Mouse (Mus musculus) 416B (cell line): ENCODE data around the gene Spem2.

Source experiments
- DNase-seq: peaks from one replicate; pipeline ENCODE4 v3.0.0; 2011; ENCODE audit warnings: low read depth

Gene Spem2

DNA sequence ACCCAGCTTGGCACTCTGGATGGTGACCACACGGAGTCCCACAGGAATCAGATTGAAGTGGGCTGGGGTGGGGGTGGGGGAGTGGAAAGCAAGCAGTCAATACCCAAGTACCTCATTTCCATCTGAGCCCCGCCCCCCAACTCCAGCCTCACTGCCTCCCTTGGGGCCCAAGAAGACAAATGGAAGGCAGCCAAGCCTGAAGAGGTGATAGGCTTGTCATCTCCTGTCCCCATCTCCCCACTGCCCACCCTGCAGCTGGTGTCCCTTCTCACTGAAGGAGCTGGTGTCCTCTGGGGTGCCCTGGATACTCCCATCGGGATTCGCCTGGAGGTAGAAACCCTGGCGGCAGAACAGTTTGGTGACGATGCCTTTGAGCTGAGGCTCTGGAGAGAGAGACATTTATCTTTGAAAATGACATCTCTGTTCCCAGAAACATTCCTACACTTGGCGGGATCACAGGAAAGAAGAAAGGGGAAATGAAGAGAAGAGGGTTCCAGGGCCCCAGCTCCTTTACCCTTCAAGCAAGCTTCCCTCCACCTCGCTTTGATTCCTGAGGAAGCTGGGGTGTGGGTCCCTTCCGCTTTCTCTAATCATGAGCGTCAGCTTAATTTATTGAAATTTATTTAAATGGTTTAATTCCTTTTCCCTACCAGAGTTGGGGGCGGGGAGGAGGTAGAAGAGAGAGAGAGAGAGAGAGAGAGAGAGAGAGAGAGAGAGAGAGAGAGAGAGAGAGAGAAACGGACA is 18.7 kb downstream of the Spem2 start:
- DNase-seq = no peak

DNA sequence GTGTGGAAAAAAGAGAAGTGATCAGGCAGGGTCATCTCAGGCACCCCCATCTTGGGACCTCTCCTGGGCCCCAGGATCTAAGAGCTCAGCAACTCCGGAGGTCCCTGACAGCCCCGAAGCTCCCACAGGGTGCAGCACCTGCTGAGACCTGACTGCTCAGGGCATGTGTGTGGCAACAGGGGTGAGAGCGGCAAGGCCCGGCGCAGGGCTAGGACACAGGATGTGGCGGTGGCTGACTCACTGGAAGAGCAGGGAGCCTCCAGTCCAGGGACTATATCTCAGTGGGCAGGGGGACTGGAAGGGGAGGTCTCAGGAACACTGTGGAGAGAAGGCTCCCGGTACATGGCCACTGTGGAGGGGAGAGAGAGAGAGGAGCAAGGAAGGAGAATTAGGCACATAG is 20.3 kb downstream of the Spem2 start:
- peak; percentile 49 for DNase-seq

DNA sequence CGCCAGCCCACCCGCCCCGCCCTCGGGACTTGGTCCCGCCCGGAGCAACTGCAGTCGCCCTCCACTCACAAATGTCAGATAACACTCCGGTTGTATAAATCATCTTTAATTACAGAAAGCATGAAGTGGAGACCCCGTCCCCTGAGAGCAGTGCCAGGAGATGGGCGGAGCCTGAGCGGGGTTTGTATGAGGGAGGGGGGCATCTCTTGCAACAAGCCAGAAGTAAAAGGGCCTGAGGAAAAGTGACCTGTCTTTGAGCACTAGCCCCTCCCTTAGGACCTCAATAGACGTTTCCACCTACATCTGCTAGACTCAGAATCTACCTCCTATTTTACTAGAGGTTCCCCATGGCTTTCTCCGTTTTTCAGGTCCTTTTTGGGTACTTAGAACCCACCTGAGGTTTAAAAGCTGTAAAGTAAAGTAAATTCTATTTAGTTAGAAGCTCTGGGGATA is 22.3 kb downstream of the Spem2 start:
- no peak for DNase-seq

DNA sequence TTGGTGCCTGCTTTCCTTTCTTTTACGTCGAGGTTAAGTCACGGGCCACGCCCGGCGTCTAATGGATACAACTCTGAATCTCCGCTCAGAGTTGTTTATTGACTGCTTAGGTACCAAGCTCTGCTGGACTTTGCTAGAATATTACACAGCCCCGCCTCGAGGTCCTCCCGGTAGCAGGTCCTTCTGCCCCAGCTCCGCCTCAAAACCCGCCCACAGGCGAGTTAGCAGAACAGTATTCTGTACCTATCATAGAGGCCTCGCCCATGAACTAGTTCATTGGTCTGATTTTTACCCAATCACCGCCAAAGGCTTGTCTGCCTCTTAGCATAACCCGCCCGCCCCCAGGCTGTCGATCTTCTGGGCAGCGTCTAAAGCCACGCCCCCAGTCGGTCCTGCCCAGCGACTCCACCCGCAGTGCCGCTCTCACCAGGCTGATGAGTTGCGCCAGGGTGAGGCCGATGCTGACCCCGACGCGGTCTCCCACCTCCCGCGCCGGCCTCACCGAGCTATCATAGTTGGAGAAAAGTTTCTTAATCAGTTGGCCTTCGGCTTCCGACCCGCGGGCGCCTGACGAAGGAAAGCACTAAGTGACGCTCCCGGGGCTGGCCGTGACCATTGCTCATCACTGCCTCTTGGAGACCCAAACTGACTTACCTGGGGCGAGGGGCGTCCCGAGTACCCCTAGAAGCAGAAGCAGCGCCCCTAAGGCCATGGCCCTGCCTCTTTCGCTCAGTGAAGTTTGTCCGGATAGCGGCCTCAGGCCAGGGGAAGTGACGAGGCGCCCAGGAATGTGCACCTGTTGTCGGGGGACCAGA is 22.9 kb downstream of the Spem2 start, which contains the start of gene Chrnb1:
Chrnb1 (minus strand) TSS at position 776 of the 815 bp plus-strand sequence.
- peak; percentile 99 for DNase-seq

DNA sequence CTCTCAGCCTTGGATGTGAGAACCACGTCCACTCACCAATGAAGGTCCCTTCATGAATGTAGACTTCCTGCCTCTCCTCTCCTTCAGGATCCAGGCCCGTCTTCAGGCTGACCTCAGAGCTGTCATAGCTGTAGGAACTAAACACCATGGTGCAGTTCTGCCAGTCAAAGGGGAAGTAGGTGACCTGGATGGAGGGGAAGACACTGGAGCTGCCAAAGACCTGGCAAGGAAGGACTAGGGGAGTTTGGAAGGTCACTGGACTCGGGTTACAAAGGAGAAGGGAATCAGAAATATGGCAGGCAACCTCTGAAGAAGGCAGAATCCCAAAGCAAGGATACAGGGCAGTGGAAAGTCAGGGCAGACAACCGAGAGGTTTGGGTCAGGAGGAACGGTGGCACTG is 24.8 kb downstream of the Spem2 start:
- no peak for DNase-seq

DNA sequence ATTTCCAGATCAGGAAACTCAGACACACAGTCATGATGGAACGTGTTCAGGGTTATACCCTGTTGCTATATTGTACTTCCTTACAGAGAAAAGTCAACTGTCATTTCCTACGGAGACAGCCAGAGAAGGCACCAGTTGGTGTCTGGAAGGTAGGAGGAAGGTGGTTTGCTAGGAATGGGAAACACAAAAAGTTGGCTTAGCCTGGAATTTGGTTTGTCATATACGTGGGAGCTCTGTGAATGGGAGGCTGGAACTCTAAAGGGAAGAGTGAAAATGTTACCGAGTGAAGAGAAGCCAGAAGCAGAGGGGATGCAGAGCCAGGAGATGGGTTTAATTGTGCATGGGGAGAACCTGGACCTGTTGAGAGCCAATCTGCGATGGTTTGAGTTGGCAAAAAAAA is 26.8 kb downstream of the Spem2 start:
- DNase-seq = no peak

DNA sequence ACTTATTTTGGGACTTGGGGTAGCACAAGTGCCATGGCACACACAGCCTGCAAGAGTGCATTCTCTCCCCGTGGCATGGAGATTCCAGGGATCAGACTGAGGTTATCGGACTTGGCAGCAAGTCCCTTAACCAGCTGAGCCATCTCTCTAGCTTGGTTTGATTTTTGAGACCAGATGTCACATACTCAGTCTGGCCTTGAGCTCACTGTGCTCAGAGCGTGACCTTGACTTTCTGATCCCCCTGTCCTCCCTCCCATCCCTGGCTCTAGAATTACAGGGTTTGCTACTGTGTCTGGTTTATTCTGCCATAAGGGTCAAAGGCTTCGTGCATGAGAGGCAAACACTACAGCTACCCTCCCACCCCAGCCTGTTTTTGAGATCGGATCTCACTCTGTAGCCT is 28.8 kb downstream of the Spem2 start:
- no peak for DNase-seq

DNA sequence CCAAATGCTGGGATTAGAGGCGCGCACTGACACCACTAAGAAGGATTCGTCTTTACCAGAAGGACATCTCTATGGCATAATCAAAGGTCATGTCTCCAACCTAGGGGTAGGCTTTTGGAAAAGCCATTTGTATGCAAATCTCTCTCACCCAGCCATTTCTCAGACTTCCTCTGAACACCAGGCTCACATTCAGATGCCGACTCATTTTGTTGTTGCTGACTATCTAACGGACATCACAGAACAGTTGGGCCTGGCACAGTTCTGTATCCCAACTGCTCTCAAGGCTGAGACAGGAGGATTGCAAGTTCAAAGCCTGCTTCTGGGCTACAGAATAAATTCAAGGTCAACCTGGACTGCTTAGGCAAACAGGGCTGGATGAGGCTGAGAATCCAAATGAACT is 31.0 kb downstream of the Spem2 start:
- no peak for DNase-seq

DNA sequence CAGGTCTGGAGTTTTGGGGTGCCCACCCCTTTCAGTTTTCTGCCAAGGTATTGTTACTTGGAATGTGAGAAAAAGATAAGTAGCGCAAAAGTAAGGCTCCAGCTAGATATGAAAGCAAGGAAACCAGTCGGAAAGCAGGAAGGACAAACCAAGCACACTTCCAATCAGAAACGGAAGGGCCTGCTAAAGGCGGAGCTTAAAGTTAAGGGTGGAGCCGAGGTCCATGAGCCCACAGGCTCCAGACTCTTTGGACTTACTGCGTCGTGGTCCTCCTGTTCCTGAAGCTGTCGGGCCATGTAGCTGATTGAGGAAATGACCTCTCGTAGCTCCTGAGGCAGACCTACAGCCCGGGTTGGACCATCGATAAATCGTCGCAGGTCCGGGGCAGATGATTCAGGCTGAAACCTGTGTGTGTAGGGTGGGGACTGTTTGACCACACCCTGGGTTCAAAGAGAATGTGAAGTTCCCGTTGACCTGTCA is 33.4 kb downstream of the Spem2 start:
- DNase-seq = peak; percentile 21

DNA sequence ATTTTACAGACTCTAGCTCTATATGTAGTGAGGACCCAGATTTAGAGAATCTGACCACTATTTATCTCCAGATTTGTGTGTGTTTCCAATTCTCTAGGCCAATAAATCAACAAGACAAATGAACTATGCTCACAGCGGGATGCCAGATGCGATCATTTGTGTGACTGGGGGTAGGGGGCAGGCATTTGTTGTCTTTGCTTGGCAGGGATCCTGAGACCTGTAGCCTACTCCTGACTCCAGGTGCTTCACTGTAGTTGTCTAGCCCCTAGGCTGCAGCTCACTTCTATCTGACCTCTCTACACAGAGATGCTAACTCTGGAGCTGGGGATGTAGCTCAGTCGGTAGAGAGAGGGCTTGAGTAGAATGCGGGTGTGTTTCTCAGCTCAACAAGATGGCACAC is 36.4 kb downstream of the Spem2 start:
- DNase-seq = no peak

DNA sequence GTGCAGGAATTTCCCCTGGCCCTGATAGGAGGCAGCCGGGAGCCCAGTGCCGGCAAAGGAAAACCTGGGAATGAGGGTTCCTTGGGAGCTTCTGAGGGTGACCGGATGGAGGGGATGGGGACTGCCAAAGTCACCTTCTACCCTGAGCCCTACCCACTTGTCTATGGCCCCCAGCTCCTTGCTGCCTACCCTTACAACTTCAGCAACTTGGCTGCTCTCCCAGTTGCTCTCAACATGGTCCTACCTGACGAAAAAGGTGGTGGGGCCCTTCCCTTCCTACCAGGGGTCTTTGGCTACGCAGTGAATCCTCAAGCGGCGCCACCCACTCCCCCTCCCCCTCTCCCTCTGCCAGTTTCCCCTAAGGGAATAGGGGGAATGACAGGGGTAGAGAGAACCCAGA is 39.3 kb downstream of the Spem2 start:
- DNase-seq = no peak

DNA sequence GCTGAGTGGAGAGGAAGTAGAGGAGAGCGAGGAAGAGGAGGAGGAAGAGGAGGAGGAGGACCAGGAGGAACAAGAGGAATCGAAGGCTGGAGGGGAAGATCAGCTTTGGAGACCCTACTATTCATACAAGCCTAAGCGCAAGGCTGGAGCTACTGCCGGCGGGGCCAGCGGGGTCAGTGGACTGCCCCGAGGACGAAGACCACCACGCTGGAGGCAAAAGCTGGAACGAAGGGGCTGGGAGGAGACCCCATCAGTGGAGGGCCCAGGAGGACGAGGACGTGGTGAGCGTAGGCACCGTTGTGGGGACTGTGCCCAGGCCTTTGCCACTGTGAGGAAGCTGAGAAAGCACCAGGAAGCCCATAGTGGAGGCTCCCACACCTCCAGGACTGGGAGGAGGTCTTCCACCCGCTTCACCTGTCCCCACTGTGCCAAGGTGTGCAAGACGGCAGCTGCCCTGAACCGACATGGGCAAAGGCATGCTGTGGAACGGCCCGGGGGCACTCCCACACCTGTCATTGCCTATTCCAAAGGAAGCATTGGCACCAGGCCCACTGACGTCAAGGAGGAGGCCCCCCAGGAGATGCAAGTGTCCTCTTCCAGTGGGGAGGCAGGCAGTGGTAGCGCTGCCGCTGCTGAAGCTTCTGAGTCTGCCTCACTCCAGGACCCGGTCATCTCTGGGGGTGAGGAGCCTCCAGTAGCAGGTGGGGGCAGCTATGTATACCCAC is 39.8 kb downstream of the Spem2 start:
- no peak for DNase-seq

DNA sequence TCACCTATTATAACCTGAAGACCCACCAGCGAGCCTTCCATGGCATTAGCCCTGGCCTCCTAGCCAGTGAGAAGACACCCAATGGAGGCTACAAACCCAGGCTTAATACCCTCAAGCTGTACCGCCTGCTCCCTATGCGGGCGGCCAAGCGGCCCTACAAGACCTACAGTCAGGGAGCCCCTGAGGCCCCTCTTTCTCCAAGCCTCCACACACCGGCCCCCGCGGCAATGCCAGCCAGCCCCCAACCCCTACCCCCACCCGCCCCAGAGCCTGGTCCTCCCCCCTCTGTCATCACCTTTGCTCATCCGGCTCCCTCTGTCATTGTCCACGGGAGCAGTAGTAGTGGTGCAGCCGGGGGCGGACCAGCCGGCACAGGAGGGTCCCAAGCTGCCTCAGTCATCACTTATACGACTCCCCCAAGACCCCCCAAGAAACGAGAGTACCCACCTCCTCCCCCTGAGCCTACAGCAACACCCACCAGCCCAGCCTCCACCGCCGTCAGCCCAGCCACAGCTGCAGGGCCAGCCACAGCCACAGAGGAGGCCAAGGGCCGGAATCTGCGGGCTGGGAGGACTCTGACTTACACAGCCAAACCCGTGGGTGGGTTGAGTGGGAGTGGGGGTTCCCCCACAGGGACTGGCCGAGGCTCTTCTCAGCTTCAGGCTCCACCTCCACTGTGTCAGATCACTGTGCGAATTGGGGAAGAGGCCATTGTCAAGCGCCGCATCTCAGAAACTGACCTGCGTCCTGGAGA is 40.6 kb downstream of the Spem2 start:
- no peak for DNase-seq

DNA sequence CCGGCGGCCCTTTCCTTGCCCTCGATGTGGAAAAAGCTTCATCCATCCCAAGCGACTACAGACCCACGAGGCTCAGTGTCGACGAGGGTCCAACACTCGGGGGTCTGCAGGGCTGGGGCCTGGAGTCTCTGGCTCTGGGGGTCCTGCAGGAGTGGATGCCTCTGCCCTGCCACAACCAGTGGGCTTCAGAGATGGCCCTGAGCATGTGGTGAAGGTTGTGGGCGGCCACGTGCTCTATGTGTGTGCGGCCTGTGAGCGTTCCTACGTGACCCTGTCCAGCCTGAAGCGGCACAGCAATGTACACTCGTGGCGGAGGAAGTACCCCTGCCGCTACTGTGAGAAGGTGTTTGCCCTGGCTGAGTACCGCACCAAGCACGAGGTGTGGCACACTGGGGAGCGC is 41.8 kb downstream of the Spem2 start:
- DNase-seq = no peak

DNA sequence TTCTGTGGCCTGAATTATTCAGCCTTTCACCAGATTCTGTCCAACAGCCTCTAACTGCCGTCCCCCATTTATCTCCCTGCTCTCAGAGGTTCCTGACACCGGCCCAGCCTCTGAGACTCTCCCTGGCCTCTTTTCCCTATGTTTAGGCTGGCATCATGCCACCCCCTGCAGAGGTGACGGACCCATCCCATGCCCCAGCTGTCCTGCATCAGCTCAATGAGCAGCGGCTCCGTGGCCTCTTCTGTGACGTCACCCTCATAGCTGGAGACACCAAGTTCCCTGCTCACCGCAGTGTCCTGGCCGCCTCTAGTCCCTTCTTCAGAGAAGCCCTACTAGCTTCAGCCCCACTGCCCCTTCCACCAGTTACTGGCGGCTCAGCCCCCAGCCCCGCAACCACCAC is 42.5 kb downstream of the Spem2 start:
- DNase-seq = no peak

DNA sequence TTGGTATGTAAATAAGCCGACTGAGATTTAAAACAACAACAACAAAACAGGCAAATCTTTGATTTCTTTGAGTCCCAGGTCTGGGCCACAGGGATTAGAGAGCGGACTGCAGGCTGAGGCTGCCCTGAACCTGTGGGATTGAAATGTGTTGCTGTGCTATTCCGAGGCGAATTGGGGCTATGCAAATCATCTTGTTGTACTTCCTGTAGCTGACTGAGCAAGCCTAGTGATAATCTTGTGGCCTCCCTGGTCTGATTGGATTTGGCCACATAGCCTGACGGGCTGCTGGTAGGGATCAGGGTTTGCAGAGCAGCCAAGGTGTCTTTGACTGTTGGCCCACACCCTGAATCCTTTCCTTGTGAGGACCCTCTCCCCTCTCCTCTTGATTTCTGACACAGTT is 43.3 kb downstream of the Spem2 start:
- DNase-seq = no peak

DNA sequence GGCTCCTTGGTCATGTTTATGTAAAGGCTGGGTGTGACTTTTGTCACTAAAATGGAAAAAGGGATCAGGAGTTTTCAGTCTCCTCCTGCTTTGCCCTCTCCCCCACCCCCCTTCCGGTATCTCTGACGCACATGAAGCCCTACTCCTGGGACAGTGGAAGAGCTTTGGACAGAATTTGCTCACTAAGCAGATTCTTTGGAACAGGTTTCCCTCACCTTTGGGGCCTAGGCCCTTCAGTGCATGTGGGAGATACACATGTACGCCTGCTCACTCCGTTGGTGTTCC is 50.7 kb downstream of the Spem2 start:
- no peak for DNase-seq

DNA sequence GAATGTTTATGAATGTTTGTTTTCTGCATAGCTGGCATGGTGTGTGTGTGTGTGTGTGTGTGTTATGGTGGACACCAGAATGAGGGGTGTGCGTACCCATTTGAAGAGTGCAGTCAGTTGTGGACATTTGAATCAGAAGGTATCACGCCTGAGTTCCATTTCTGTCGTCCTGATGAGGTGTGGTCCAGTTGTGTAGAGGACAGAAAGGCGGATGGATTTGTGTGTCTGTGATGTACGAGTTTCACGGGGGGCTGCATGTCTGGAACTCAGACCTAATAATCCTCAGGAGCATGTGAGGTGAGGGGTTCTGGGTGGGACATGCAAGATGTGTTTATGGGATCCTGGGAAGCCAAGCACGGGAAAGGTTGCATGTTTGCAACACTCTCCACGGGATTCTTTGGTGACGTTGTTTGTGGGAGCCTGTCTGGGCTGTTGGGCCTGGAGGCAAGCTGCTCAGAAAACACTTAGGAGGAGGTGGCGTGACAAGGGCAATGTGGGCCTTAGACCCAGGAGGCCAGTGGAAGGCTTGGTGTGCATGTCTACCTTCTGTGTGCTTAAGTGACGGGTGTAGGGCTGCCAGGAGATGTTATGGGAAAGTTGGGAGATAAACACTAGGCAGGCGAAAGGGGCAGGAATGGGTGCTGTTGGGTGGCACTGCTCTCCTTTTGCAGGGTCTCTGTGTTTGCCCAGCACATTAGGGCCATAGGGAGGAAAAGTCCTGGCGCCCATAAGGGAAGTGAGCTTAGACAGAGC is 51.2 kb downstream of the Spem2 start:
- no peak for DNase-seq
